Mouse (Mus musculus) natural killer cell, adult 2 months (primary cell): ENCODE results near the gene Birc7.

ENCODE experiments used
- DNase-seq, 2 experiments: peaks; one replicate each; pipeline ENCODE4 v3.0.0; 2022; ENCODE audit warnings: low spot score in 2 of 2

Birc7 gene

DNA sequence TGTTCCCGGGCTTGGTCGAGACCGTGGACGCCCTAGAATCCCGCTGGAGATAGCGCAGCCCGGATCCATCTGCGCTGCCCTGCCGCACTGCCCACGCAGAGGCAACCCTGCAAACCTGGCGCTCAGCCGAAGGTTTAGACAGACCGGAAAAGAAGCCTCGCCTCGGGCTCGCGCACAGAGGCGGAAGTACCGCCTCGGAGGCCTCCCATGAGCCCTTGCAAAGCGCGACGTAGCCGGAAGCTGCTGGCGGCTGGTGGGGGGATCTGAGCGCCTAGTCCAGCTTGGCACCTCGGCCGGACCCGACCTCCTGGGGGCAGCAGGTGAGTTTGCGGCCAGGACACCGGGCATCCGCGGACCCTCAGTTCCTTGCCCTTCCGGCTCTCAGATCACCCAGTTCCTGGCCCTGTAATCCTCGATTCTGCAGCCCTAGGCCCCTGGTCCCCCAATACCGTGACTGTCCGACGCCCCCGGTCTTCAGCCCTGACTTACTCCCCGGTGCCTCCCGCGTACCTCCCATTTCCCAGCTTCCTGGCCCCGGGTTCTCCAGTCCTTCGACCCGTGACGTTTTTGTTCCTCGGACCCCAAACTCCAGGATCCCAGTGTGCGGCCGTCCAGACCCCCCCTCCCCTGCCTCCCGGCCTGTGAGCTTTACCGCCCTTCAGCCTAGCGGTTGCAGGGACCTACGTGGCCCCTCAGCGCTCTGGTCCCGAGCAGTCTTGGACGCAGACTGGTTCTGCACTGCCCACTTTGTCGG lies 38.4 kb downstream of the Birc7 start, which contains the start of gene Arfgap1:
Arfgap1 (plus strand) TSS at position 216 of the 754 bp plus-strand sequence.
- DNase-seq = peak; percentile 78 to 82

- no peak for DNase-seq
Observed at GRCm38 (mm10) chr2:180981133-180981532, 52.3 kb downstream of the Birc7 start.
